Mouse (Mus musculus) layer of hippocampus, adult 9-10 months (tissue): ENCODE data around the gene Sbk3.
A peak's percentile ranks its signal among the peaks of the same experiment; 100 is the strongest.

Experiments
- DNase-seq: peaks from one replicate; pipeline ENCODE4 v3.0.0; 2022; ENCODE audit warnings: low spot score

Gene Sbk3

DNA sequence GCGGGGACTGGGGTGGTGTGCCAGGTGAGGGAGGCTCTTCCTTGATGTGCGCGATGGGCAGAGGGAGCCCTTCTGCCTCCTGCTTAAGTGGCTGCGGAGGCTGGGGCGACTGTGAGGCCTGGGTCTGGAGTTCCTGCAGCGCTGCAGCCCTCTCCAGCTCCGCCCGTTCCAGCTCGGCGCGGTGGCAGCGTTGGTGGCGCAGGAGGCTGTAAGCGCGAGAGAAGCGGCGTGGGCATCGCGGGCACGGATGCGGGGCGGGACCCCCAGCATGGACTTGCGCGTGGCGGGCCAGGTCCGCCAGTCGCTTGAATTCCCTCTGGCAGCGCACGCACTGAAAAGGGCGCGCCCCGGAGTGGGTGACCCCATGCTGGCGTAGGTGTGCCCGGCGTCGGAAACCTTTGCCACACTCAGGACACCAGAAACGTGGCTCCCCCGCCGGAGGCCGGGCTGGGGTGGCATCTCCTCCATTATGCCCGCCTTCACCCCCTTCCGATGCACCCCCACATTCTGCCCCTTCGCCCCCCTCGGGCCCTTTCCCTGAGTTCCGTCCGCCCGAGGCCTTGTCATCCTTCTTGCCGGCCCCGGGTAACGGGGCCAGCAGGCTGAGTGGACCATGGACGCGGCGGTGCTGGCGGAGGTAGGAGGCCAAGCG is 22.5 kb upstream of the Sbk3 start:
- no peak for DNase-seq

- DNase-seq: no peak
Observed at GRCm38 (mm10) chr7:4988250-4988649, 17.3 kb upstream of the Sbk3 start.

GRCm38 (mm10) chr7:4976832-4977231 is 5.9 kb upstream of the Sbk3 start:
- DNase-seq: no peak

DNA sequence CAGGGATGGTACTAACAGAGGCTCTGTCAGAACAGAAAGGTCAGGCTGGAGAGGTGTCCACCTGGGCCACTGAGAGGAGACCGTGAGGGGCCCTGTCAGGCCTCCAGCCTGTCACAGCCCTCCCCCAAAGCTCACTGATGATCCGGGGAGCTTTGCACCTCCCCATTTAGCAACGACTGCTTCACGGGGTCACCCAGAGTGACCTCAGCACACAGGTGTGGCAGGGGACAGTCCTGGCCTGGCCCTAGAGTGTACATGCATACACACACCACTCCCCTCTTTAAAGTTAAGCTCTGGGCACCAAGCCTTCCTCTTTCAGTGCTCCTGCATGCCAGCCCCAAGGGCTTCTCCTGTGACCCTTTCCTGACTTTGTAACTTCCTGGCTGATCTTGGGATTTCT is 4.5 kb upstream of the Sbk3 start:
- DNase-seq: no peak

DNA sequence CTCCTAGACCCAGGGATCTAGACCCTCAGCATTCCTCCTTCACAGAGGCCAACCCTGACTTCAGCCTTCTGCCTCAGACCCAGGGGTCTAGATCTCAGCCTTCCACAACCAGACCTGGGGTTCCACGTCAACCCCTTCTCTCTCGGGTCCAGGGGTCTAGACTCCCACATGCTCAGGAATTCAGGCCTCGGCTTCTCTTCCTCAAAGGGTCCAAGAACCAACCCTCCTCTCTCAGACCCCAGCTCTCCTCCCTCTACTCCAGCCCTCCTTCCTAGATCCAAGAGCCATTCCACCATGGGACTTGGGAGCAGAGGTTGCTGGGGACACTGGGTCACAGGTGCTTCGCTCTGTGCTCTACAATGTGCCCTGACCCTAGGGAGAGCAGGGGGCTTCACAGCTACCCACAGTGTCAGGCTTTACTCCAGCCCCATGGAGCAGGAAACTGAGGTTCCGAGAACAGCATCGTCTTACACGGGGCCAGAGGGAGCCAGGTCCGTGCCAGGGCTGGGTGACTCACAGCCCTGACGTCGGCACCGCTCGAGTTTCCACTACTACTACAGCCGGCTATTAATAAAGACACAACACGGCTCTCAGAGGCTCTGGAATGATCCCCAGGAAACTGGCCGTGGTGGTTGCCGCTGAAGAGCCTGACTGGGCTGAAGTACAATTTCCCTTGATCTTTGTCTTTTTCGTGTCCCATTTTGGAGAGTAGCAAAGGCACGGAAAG is 1.5 kb upstream of the Sbk3 start:
- no peak for DNase-seq

- DNase-seq: no peak
Observed at GRCm38 (mm10) chr7:4971710-4972109, 742 bp upstream of the Sbk3 start.

- DNase-seq: no peak
Observed at GRCm38 (mm10) chr7:4964988-4965387, 6.0 kb downstream of the Sbk3 start.

GRCm38 (mm10) chr7:4964272-4964671 is 6.7 kb downstream of the Sbk3 start, which contains the start of gene Sbk2:
Sbk2 (minus strand) TSS chr7:4964406.
- DNase-seq: peak; percentile 33

DNA sequence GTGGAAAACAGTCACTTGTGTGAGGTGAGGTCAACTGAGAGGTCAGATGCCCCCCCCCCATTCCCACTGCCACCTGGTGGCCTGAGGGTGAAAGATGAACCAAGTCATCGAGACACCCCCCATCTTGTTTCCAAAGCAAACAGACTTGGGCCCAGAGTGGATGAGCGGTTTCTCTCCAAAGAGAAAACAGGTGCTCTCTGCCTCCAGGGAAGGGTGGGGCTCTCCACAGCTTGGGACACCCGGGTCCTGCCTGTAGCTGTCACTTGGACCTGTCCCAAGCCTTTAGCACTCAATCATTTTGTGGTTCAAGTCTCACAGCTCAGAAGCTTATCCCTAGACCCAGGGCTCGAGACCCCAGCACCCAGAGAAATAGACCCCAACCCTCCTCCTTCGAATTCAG is 7.4 kb downstream of the Sbk3 start:
- no peak for DNase-seq

GRCm38 (mm10) chr7:4957361-4957760 is 13.6 kb downstream of the Sbk3 start:
- no peak for DNase-seq

DNA sequence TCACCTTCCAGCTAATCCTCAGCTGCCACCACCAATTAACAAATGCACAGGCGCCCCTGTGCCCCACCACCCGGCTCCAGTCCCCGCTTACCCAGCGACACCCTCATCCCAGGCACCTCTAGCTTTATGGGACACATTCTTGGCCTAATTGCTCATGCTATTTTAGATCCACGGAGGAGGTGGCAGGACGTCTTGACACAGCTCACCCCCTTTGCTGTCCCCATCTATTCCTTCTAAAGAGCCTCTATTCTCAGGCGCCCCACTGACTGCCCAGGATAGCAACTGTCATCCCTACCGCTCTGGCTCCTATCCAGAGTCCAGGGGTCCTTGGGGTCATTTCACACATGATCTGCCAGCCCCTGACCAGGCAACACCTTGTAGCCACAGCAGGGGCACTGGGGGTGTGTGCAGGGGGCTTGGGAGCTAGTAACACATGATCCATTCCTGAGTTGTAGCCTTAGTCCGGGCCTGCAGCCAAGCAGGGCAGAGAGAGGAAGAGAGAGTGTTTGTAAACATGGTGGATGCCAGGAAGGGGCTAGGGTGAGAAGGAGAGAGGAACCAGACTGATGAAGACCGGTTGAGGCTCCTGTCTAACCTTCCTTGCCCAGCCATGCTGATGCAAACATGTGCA is 17.0 kb downstream of the Sbk3 start:
- no peak for DNase-seq

DNA sequence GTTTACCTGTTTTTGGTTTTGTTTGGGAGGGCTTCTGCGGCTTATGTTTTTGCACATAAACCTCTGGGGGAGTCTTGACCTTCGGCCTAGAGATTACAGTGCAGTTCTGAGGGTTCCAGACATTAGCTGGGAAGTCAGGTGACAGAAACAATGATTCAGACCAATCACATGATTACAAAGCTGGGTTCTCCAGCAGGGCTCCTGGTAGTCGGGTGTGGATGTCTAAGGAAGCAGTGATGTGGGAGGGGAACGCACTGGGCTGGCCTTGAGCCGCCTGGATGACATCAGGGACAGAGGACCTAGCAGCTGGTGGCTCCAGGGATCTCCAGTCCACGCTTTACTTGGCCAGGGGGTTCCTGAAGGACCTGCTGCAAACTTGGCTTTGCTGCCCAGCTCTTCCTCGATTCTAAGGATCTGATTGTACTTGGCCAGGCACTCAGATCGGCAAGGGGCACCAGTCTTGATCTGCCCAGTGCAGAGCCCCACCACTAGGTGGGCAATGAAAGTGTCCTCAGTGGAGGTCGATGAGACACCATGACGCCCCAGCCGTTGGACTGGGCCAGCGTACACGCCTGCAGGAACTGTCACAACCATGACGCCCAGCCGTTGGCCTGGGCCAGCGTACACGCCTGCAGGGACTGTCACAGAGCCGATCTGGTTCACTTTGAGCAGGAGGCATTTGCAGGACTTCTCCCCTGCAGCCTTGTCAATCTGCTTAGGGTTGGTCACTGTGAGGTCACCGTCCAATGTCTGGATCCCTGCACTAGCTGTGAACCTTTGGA is 20.2 kb downstream of the Sbk3 start:
- no peak for DNase-seq

DNA sequence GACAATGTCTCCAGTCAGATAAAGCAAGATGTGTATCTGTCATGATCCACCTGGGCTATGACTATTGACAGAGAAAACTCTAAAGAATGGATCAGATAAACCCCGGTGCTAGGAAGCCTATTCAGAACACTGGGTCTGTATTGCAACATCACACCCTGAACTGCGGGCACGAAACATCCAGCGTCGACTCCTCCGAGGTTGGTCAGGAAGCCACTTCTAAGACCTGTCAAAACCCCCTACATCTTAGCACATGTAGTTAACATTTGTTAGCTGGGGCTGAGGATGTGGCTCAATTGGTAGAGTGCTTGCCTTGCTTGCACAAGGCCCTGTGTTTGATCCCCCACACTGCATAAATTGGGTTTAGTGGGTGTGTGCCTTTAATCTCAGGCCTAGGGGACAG is 22.6 kb downstream of the Sbk3 start:
- DNase-seq: no peak

- DNase-seq: no peak
Observed at GRCm38 (mm10) chr7:4947855-4948254, 23.1 kb downstream of the Sbk3 start.

- peak; percentile 96 for DNase-seq
Observed at GRCm38 (mm10) chr7:4943223-4943815, 27.6 kb downstream of the Sbk3 start.

DNA sequence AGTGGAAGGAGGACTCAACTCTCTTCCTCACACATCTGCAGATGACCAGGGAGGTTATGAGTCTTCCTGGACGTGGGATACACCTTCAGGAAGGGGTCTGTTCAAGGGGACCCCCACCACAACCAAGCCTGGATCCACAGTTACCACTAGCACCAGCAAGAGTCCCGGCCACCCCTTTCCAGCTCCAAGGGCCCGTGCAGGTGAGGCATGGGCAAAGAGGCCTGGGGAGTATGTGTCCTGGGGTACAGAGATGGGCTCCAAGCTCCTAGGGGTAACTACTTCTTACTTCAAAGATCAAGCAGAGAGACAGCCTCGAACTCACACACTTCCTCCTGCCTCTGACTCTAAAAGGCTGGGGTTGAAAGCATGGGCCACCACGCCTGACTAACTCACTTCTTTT is 28.3 kb downstream of the Sbk3 start:
- no peak for DNase-seq

DNA sequence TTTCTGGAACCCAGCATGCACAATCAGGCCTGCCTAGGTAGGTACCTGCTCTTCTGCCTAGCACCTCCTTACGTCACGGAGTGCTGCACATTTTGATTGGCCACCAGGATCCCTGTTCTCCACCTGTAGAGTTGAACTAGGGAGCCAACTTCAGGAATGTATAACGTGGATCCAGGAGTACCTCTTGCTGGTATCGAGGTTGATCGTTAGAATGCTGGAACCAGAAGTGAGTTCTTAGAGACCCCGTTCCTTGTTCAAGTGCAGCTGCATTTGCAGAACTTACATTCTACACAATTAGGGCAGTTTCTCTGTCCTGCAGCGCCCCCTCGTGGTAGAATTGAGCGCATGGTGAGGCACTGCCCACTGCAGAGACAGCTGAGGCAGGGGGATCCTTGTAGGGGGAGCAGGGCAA is 30.9 kb downstream of the Sbk3 start:
- DNase-seq: peak; percentile 83

- DNase-seq: peak; percentile 44
Observed at GRCm38 (mm10) chr7:4938456-4938855, 32.5 kb downstream of the Sbk3 start.

DNA sequence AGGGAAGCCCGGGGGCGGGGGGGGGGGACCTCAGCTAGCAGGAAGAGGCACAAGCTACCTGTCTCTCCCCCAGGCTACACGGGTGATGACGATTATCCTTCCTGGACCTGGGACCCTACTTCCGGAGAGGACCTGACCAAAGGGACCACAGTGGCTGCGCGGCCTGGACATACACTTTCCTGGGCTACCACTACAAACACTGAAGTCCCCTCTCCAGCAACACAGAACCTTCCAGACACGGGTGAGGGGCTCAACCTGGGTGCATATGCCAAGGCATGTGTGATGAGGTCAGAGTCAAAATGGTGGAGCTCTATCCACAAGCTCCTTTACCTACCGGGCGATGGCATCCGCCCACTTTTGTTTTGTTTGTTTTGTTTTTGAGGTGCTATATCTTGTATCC is 33.6 kb downstream of the Sbk3 start:
- DNase-seq: no peak

DNA sequence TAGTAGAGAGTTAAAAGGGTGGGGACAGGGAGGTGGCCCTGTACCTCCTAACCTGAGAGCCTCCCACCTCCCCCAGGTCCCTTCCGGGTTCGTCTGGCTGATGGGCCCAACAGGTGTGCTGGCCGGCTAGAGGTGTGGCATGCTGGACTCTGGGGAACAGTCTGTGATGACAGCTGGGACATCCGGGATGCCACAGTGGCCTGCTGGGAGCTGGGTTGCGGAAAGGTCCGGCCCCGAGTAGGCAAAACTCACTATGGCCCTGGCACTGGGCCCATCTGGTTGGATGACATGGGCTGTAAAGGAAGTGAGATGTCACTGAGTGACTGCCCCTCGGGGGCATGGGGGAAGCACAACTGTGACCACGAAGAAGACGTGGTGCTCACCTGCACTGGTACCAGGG is 34.1 kb downstream of the Sbk3 start:
- no peak for DNase-seq

DNA sequence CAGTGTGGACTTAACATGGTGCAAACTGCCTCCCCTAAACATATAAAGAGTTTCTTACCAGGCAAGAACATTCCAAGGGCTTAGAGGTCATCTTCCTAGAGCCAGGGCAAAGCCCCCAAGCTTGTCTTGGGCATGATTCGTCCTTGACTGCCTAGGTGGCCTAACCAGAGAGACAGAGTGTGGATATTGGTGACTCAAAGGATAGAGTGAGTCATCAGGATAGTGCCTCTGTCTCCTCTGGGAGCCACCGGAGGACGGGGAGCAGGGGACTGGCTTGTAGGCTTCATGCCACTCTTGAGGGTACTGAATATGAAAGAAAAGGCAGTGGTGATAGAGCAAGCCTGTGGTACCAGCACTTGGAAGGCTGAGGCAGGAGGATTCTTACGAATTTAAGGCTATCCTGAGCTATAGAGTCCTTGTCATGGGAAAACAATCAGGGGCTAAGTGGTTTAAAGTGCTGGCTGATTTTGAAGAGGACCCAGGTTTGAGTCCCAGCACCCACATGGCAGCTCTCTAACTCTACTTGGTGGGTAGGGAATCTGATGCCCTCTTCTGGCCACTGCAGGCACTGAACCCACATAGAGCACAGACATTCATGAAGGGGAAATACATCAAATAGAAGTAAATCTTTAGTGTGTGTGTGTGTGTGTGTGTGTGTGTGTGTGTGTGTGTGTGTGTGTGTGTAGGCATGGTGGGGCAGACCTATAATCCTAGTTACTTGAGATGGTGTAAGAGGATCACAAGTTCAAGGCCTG is 36.6 kb downstream of the Sbk3 start:
- DNase-seq: no peak
